Mouse (Mus musculus) cerebellum, postnatal 25 days (tissue): ENCODE data around the gene Ccl3.

Experiments used
- DNase-seq, 2 experiments: peaks; one replicate each; pipeline ENCODE4 v3.0.0; 2021; ENCODE audit warnings: mixed read lengths in 2 of 2

Ccl3 gene

GRCm38 (mm10) chr11:83619037-83619436 is 30.1 kb downstream of the Ccl3 start:
- DNase-seq, result no peak

- no peak for DNase-seq
Measured at GRCm38 (mm10) chr11:83618238-83618637, 30.9 kb downstream of the Ccl3 start.

DNA sequence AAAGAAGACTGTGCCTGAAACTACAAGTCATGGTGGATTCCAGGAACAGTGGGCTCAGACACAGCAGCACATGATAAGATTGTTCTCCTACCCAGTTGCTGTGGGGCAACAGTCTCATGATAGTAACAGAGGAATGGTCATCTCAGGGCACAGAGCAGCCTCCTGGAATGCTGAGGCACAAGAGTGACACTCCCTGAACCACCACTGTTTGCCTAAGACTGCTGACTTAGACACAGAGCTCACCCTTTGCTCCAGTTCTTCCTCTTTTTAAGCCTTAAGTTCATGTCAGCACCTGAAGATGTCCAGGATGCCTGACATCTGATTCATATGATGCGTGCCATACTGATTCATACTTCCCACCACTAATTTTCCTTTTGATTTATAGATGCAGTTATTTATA is 32.6 kb downstream of the Ccl3 start:
- no peak for DNase-seq

DNA sequence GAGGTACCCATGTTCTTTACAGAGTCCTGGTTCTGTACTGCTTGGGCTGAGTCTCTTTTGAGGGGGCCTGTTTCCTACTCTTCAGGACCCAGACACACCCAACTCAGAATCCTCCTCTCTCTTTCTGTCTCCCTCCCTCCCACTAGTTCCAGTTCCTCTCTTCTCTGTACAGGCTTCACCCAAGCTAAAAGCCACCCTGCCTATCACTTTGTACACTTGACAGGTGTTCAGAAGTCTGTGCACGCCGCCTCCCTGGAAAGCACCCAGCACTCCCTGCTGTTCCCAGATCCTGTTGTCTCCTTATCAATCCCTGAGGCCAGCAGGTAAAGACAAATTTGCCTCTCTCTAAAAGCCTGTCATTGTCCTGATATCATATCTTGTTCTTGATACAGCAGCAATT is 38.3 kb downstream of the Ccl3 start:
- no peak for DNase-seq

- no peak for DNase-seq
Measured at GRCm38 (mm10) chr11:83606396-83606795, 42.8 kb downstream of the Ccl3 start.

DNA sequence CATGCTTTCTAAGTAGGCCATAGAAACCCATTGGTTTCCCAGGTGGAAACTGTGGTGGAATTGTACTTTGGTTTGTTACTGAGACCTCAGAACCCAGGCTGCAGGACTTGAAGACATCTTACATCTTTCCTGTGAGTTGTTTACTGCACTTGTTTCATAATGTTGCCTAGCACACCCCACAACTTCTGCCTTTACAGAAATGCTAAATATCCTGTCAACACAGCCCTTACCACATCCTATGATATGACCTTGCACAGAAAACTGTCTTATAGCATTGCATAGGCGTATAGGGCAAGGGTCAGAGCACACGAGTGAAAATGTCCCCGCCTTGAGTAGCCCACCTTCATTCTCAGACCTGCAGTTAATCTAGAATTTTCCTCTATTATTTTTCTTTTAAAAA is 43.6 kb downstream of the Ccl3 start:
- DNase-seq, result no peak

DNA sequence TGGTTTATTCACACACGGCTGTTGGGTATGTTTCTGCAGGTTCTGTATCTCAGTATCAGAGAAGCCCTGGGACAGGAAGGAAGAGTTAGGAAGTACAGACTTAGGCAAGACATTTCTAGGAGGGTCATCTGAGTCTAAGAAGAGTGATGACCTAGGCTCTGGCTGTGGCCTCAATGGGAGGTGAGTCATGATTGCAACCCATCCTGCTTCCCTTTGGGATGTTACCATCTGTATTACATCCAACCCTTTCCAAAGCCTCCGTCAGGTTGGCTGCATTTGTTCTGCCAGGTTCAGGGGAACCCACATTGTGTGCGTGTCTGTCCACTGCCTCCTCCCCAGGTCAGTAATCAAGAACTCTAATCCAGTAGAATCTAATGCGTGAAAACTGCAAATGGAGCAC is 44.5 kb downstream of the Ccl3 start:
- no peak for DNase-seq

DNA sequence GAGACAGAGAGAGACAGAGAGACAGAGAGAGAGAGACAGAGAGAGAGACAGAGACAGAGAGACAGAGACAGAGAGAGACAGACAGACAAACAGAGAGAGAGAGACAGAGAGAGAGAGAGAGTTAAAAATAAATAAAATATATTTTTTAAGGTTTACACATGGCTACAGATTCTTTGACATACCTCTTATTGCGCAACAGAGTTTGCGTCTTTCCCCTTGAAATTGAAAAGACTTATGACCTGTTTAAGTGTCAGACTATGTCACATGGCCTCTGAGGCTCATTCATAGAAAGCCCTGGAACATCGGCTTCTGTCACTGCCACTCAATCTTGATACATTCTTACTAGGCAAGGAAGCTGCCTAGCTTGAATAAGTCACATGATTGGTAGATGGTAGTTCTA is 45.8 kb downstream of the Ccl3 start:
- no peak for DNase-seq

DNA sequence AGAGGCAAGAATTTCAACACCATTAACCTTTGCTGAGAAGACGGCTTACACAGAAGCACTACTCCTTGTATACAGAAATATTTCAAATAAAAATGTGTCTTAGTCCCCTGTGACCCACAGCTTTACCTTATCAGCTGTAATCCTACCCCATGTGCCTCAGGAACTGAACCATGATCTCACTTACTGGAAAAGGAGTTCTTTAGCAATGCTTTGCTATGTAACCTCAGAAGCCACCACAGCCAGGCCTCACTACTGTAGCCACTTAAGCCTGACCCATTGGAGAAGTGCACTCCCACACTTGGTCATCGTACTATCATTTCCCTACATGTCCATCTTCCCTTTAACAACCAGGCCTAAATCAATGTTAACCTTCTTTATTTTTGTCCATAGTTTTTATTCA is 48.6 kb downstream of the Ccl3 start:
- no peak for DNase-seq

DNA sequence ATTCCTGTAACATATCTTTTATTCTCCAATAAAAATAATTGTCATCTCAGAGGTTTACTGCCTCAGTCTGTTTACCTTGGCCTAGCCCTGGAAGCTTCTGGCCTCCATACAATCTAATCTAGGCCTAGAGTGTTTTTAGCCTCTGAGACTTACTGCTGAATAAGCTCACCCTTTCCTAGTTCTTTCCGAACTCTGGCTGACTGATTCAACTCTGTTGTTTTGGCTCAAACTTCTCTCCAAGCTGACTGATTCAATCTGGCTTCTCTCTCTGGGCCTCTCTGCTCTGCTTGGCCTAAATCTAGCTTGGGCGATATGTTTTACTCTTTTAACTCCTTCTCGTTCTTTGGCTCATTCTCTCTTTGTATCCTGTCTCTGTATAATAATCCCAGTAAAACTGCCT is 50.2 kb downstream of the Ccl3 start:
- no peak for DNase-seq

DNA sequence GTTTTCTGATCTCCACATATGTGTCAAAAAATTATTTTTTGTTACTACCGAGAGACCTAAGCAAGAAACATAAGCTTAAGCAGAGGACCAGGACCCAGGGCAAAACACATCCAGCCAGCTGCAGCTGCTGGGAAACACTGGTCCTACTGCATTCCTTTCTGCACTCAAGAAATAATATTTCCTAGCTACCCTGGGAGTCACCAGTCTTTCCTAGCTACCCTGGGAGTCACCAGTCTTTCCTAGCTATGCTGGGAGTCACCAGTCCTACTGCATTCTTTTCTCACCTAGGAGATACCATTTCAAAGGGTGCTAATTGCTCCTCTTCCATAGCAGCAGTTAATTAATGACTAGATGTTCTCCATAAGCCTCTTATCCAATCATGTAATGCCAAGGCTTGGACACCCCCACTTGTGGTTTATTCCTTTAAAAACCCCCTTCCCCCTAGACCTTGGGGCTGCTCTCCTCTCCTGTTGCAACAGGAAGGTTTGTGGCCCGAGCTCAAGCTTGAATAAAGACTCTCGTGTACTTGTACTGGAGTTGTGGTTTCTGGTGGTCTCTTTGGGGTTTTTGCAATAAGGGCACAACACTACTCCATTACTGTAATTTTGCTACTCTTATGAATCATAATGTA is 50.8 kb downstream of the Ccl3 start:
- no peak for DNase-seq
